Mouse (Mus musculus): Measurements from ENCODE around the gene Klhdc1. TPM values are rescaled to one million over a fixed set of nuclear protein-coding genes. Genes with fewer than 3 reads are reported as not detected.

Gene Klhdc1
- total RNA-seq, 2 experiments from 2014 or later = 10.1 to 13.5 TPM

- peak; percentile 88 for DNase-seq
Observed at GRCm38 (mm10) chr12:69296511-69297410, 55.8 kb downstream of the Klhdc1 start, which contains the start of gene Klhdc2. Gene Klhdc2, plus strand, starts transcription at chr12:69296681.

DNA sequence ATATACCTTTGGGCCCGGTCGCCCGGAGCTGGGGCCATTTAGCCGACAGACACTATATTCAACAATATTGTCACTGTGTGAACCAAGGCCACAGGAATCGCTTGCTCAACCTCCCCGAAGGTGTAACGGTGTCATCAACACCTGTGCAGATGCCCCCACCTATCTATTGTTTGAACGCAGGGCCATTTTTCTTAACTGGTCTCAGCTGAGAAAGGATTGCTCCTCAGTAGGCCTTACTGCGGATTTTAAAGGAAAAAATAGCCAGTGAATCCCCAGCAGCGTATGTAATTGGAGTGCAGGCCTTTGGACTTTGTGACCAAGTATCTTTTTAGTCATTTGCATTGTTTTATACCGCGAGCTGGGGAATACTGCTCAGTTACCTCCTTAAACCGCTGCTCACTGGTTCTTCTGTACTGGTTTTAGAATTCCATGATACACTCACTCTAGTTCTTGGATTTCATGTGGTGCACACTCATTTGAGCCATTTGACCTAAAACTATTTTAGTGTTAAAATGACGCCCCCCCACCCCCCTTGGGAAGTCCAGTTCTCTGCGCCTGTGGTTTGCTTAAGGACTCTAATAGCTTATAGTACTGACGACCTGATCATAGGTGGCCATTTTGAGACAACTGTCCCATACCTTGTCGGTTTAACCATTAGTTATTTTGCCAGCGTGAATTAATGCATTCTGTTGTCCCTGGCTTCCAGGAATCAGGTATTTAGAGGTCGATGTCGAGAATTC lies 56.6 kb downstream of the Klhdc1 start:
- DNase-seq = no peak

DNA sequence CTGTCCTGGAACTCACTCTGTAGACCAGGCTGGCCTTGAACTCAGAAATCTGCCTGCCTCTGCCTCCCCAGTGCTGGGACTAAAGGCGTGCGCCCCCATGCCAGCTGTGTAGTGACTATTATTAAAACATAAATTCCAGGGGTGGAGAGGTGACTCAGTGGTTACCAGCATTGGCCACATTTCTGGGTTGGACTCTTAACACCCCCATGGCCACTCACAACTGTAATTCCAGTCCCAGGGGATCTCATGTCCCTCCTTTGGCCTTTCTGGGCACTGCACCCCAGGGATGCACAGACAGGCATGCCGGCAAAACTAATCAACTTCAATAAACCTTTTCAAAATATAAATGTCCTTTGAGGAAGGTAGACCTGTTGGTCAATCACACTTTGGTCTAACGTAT lies 57.3 kb downstream of the Klhdc1 start:
- no peak for DNase-seq

DNA sequence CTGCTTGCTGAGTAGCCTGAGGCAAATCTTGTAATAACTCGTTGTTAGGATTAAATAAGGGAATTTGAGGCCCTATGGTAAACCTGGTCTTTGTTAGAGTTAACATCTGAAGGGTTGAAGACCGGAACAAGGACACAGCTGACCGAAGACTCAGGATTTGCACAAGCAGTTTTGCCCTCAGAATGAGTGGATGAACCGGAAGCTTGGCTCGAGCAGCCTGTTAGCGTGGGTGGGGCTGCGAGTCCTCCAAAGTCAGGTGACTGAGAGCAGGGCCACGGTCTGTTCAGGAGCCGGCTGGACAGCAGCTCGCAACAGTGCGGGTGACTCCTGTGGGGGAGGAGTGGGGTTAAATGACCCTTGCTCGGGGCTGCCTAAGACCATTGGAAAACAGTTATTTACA lies 58.3 kb downstream of the Klhdc1 start:
- peak; percentile 33 for DNase-seq

DNA sequence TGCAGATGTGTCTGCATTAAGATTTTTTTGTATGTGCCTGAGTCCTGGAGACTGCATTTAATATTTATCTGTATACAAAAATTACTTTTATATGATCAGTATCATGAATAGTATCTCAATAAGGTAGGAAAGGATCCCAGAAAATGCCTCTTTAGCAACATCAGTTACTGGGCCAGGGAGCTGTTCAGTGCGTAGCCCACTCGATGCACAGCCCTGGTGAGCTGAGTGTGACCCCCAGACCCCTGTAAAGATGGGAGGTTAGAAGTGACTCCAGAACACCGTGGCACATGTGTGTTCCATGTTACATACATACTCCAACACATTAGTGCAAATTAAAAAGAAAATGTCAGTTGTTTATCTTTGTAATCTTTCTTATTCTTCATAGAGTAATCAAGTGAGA lies 58.9 kb downstream of the Klhdc1 start:
- no peak for DNase-seq

DNA sequence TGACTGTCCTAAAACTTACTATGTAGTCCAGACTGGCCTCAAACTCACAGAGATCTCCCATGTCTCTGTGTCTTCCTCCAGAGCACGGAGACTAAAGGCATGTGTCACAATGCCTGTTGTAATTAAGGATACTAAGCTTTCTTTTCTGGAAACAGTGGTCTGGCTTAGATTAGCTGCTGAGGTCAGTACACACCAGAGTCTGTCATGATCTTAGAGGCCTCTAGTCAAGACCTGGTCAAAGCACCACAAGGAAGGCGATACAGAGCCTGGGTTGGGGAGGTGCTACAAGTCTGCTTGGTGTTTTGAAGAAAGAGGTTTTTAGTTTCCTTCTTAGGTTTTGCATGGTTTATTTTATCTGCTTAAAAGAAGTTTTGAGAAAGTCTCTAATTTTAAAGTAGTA lies 59.4 kb downstream of the Klhdc1 start:
- no peak for DNase-seq

DNA sequence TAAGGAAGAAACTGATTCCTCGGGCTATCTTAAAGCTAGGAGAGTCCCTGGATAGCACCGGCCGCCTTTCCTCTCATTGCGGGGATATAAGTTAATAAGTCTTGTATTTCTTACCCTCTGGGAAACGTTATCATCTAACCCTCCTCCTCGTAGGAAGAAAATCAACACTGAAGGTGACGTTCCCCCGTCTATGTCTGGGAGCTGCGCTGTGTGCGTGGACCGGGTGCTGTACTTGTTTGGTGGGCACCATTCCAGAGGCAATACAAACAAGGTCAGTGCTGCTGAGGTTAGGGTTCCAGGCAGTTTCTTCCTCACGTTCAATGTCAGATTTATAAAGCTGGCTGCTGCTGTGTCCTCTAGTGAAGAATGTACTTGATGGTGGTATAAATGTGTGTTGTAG lies 61.2 kb downstream of the Klhdc1 start:
- no peak for DNase-seq

DNA sequence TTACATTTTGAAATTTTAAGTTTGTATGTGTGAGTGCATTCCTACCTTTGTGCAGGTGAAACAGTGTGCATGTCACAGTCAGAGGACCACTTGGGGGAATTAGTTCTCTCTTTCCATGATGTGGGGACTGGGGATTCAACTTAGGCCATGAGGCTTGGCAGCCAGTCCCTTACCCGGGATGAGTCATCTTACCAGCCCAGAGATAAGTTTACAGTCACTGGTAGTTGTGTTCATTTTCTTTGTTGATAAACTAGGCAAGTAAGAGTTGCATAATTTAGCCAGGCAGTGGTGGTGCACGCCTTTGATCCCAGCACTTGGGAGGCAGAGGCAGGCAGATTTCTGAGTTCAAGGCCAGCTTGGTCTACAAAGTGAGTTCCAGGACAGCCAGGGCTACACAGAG lies 63.1 kb downstream of the Klhdc1 start:
- no peak for DNase-seq

GRCm38 (mm10) chr12:69306333-69306732 lies 65.4 kb downstream of the Klhdc1 start:
- DNase-seq = no peak

- no peak for DNase-seq
Observed at GRCm38 (mm10) chr12:69309659-69310058, 68.7 kb downstream of the Klhdc1 start.

DNA sequence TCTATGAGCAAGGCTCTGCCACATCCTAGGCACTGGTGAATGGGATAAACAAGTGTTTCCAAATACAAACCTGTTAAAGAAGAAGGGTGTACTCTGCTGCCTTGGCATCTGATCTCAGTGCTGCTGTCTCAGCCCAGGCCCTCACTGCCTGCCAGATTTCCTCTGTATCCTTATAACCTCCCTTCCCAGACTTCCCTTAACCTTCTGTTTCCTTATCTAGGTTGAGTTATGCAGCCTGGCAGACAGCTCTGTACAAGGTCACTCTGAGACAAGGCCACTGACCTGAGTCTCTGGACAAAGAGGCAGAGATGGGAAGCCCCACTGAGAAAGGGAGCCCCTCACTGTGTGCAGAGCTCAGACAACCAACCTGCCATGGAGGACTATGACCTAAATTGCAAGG lies 77.5 kb downstream of the Klhdc1 start:
- no peak for DNase-seq

- DNase-seq = no peak
Observed at GRCm38 (mm10) chr12:69331187-69331586, 90.2 kb downstream of the Klhdc1 start.

DNA sequence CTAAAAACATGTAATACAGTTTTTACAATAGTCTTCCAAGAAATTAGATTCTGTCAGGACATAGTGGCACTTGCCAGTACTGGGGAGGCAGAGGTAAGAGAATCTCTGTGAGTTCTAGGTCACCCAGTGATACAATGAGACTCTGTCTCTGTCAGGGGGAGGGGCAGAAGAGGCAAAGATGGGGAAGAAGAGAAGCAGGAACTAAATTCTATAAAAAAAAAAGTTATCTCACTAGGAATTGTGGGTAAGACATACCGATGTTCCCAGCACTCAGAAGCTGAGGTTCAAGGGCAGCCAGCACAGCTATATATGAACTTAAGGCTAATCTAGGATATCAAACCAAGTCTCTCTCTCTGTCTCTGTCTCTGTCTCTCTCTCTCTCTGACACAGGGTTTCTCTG lies 91.2 kb downstream of the Klhdc1 start:
- no peak for DNase-seq

GRCm38 (mm10) chr12:69333547-69333946 lies 92.6 kb downstream of the Klhdc1 start:
- DNase-seq = no peak

Other genes starting within 250 kb of the Klhdc1 start
- gene Rps29, start 82.0 kb upstream of the Klhdc1 start, total RNA-seq (2021) = 1,000 to 10,000 TPM; 1,302 to 1,393 TPM
- 1 to 10 TPM in 1 of 2 experiments, under 1 TPM in 1; 0.56 to 1.3 TPM for gene Lrr1, start 72.4 kb upstream of the Klhdc1 start, total RNA-seq (2021)
- gene Rpl36al, start 57.1 kb upstream of the Klhdc1 start, total RNA-seq (2021) = 100 to 1,000 TPM; 336 to 338 TPM
- gene Mgat2, start 57.0 kb upstream of the Klhdc1 start, total RNA-seq (2021) = 10 to 100 TPM; 16.9 to 21.3 TPM
- 1 to 10 TPM; 2.7 to 3.4 TPM for gene Gm49383, start 44.1 kb upstream of the Klhdc1 start, total RNA-seq (2021)
- gene Dnaaf2, start 42.7 kb upstream of the Klhdc1 start, total RNA-seq (2021) = under 1 TPM; 0.61 to 0.70 TPM
- 1 to 10 TPM; 2.7 to 3.6 TPM for gene Gm49384, start 36.9 kb upstream of the Klhdc1 start, total RNA-seq (2021)
- 1 to 10 TPM; 2.2 to 3.2 TPM for gene Pole2, start 13.0 kb upstream of the Klhdc1 start, total RNA-seq (2021)
- gene Klhdc2, start 55.5 kb downstream of the Klhdc1 start, total RNA-seq (2021) = 10 to 100 TPM; 76.3 to 87.7 TPM
- 10 to 100 TPM; 21.3 to 23.4 TPM for gene Nemf, start 116.0 kb downstream of the Klhdc1 start, total RNA-seq (2021)
- gene Arf6, start 131.0 kb downstream of the Klhdc1 start, total RNA-seq (2021) = 10 to 100 TPM; 42.5 to 52.1 TPM
- gene Gm9887, start 131.3 kb downstream of the Klhdc1 start, total RNA-seq (2021) = under 1 TPM; 0.45 to 0.54 TPM

All from gastrocnemius, postnatal 10 days (tissue).